Mouse (Mus musculus): ENCODE results near the gene Atn1. TPM values are rescaled to one million over a fixed set of nuclear protein-coding genes. Genes with fewer than 3 reads are reported as not detected.
A peak's percentile ranks its signal among the peaks of the same experiment; 100 is the strongest.

Atn1 gene
- polyA plus RNA-seq, 1 experiment from 2014 or later: 1.5 TPM

- WGBS (ENCODE audit: insufficient replicate concordance): 76% methylated on average over 15 of the region's 15 CpGs
- H3K27ac ChIP-seq: no peak overlapping the region
- ATAC-seq (ENCODE audit: low read depth): no peak
- DNase-seq: no peak
- H3K4me3 ChIP-seq (replicated peaks): no peak overlapping the region
- no peak overlapping the region for H3K4me2 ChIP-seq
- H3K9ac ChIP-seq: no peak overlapping the region
- peaks cover 46% of the 10 kb centered on the region for H3K4me1 ChIP-seq (replicated peaks)
- no peaks in the 10 kb centered on the region for H3K27me3 ChIP-seq
- H3K9me3 ChIP-seq (replicated peaks): no peaks in the 10 kb centered on the region
- H3K36me3 ChIP-seq: peaks cover 27% of the 10 kb centered on the region
Measured at GRCm38 (mm10) chr6:124693243-124693981, 62.9 kb downstream of the Atn1 start.

MicroRNAs within 50 kb of the gene (microRNA counts, 519-probe panel; counts per million panel counts)
- 114 counts per million for microRNA mmu-miR-141
- 3,035 counts per million, percentile 15 among the panel's probes with 10 or more counts for microRNA mmu-miR-200c

Small RNA genes lying within 50 kb of the gene (microRNA-seq; reads per million reads assigned to microRNA genes)
- gene Mir141 (109 reads per million, percentile 52 among the genes with 10 or more reads in this experiment), gene Mir200c (846 reads per million, percentile 73 among the genes with 10 or more reads in this experiment)

Other genes starting within 250 kb of the Atn1 start
- 7.5 and 8.4 TPM in 2 replicates for gene C1ra, start 244.1 kb downstream of the Atn1 start, polyA plus RNA-seq (2015; fragmentation: Nextera tagmentation; extraction: Ambion mirVana)
- 21.1 and 23.9 TPM in 2 replicates for gene C1s1, start 214.2 kb downstream of the Atn1 start, polyA plus RNA-seq (2015; fragmentation: Nextera tagmentation; extraction: Ambion mirVana)
- not detected in 2 replicates for gene C1rb, start 186.2 kb downstream of the Atn1 start, polyA plus RNA-seq (2015; fragmentation: Nextera tagmentation; extraction: Ambion mirVana)
- not detected in 2 replicates for gene C1s2, start 120.4 kb downstream of the Atn1 start, polyA plus RNA-seq (2015; fragmentation: Nextera tagmentation; extraction: Ambion mirVana)
- 68.4 and 73.9 TPM in 2 replicates for gene Lpcat3, start 93.5 kb downstream of the Atn1 start, polyA plus RNA-seq (2015; fragmentation: Nextera tagmentation; extraction: Ambion mirVana)
- 189 and 198 TPM in 2 replicates for gene Emg1, start 44.3 kb downstream of the Atn1 start, polyA plus RNA-seq (2015; fragmentation: Nextera tagmentation; extraction: Ambion mirVana)
- 356 and 373 TPM in 2 replicates for gene Phb2, start 44.2 kb downstream of the Atn1 start, polyA plus RNA-seq (2015; fragmentation: Nextera tagmentation; extraction: Ambion mirVana)
- 28.7 and 29.5 TPM in 2 replicates for gene Ptpn6, start 17.8 kb downstream of the Atn1 start, polyA plus RNA-seq (2015; fragmentation: Nextera tagmentation; extraction: Ambion mirVana)
- gene Grcc10, start 15.2 kb downstream of the Atn1 start, polyA plus RNA-seq (2015; fragmentation: Nextera tagmentation; extraction: Ambion mirVana): 77.7 and 80.2 TPM in 2 replicates
- gene Gm45234, start 503 bp downstream of the Atn1 start, polyA plus RNA-seq (2015; fragmentation: Nextera tagmentation; extraction: Ambion mirVana): not detected in 2 replicates
- gene Eno2, start 13.1 kb upstream of the Atn1 start, polyA plus RNA-seq (2015; fragmentation: Nextera tagmentation; extraction: Ambion mirVana): 0.32 and 0.42 TPM in 2 replicates
- gene Lrrc23, start 23.2 kb upstream of the Atn1 start, polyA plus RNA-seq (2015; fragmentation: Nextera tagmentation; extraction: Ambion mirVana): not detected in 2 replicates
- gene Spsb2, start 52.1 kb upstream of the Atn1 start, polyA plus RNA-seq (2015; fragmentation: Nextera tagmentation; extraction: Ambion mirVana): 8.6 and 9.6 TPM in 2 replicates
- gene Tpi1, start 57.8 kb upstream of the Atn1 start, polyA plus RNA-seq (2015; fragmentation: Nextera tagmentation; extraction: Ambion mirVana): 461 and 495 TPM in 2 replicates
- gene Usp5, start 73.0 kb upstream of the Atn1 start, polyA plus RNA-seq (2015; fragmentation: Nextera tagmentation; extraction: Ambion mirVana): 63.5 and 67.5 TPM in 2 replicates
- 202 and 204 TPM in 2 replicates for gene Cdca3, start 73.0 kb upstream of the Atn1 start, polyA plus RNA-seq (2015; fragmentation: Nextera tagmentation; extraction: Ambion mirVana)
- gene Gnb3, start 83.8 kb upstream of the Atn1 start, polyA plus RNA-seq (2015; fragmentation: Nextera tagmentation; extraction: Ambion mirVana): 0.16 and 0.23 TPM in 2 replicates
- 1.4 and 1.9 TPM in 2 replicates for gene P3h3, start 101.2 kb upstream of the Atn1 start, polyA plus RNA-seq (2015; fragmentation: Nextera tagmentation; extraction: Ambion mirVana)
- 0.08 and 0.14 TPM in 2 replicates for gene Gpr162, start 107.5 kb upstream of the Atn1 start, polyA plus RNA-seq (2015; fragmentation: Nextera tagmentation; extraction: Ambion mirVana)
- 0.17 TPM in 1 of 2 replicates, not detected in the other for gene Cd4, start 131.7 kb upstream of the Atn1 start, polyA plus RNA-seq (2015; fragmentation: Nextera tagmentation; extraction: Ambion mirVana)
- gene Lag3, start 155.2 kb upstream of the Atn1 start, polyA plus RNA-seq (2015; fragmentation: Nextera tagmentation; extraction: Ambion mirVana): 0.14 and 0.18 TPM in 2 replicates
- gene Ptms, start 163.6 kb upstream of the Atn1 start, polyA plus RNA-seq (2015; fragmentation: Nextera tagmentation; extraction: Ambion mirVana): 42.3 and 47.6 TPM in 2 replicates
- gene Mlf2, start 174.9 kb upstream of the Atn1 start, polyA plus RNA-seq (2015; fragmentation: Nextera tagmentation; extraction: Ambion mirVana): 129 and 134 TPM in 2 replicates
- 67.3 and 77.6 TPM in 2 replicates for gene Cops7a, start 209.0 kb upstream of the Atn1 start, polyA plus RNA-seq (2015; fragmentation: Nextera tagmentation; extraction: Ambion mirVana)
- 0.05 and 0.15 TPM in 2 replicates for gene Pianp, start 240.2 kb upstream of the Atn1 start, polyA plus RNA-seq (2015; fragmentation: Nextera tagmentation; extraction: Ambion mirVana)